Mouse (Mus musculus): Measurements from ENCODE around the gene Yipf1. TPM values are rescaled to one million over a fixed set of nuclear protein-coding genes. Genes with fewer than 3 reads are reported as not detected.

The Yipf1 gene
- polyA plus RNA-seq, 1 experiment: 15.8 TPM

DNA sequence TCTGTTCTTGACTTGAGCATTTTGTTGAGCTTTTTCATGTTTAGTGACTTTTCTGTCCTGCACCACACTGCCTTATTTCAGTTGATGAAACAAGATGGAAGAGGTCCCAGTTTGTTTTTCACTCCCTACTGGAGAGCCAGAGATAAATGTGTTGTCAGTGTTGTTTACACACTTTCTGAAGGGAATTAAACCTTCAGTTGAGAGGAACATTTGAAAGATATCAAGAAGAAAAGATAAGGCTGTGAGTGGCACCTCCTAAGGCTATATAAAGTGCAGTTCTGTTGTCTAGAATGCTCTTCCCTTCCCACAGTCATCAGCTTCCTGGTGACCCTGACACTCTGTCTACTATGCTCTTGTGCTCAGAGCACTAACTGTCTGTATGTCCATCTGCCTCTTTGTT is 37.2 kb downstream of the Yipf1 start:
- no peak for TF ChIP-seq GATA1 (IDR thresholded peaks at IDR 0.05; ENCODE audit: low read length)

DNA sequence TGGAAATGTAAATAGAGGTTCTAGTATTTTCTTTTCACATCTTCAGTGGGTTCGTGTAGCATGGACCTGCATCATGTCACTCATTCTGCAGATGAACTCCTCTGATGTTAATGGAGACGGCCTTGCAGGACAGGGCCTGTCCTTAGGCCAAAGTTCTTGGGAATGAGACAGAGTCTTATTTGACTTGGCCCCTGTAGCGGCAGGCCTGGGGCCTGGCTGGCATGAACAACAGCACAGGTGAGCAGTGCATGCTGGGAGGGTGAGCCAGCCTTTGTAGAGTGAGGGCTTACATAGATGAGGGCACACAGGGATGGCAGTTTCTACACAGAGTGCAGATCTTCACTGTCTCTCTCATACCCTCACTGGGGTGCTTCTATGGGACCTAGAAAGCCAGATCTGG is 39.4 kb downstream of the Yipf1 start:
- no peak for TF ChIP-seq GATA1 (IDR thresholded peaks at IDR 0.05; ENCODE audit: low read length)

DNA sequence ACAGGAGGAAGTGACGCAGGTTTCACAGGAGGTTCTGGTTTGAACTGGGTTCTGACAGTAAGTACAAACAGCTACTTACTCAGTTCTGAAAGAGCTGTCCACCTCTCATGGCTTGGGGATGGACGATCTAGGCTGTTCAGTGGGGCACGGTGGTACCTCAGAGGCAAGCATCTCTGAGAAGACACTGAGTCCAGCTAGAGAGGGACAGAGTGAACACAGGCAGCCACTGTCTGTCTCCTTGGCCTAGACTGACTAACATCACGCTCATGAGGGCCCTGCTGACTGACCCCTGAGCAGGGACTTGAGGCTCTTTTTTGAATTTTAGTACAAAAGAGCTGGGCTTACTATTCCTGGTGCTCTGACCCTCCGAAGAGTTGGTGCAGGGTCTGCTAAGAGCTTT is 40.0 kb downstream of the Yipf1 start:
- no peak for TF ChIP-seq GATA1 (IDR thresholded peaks at IDR 0.05; ENCODE audit: low read length)

DNA sequence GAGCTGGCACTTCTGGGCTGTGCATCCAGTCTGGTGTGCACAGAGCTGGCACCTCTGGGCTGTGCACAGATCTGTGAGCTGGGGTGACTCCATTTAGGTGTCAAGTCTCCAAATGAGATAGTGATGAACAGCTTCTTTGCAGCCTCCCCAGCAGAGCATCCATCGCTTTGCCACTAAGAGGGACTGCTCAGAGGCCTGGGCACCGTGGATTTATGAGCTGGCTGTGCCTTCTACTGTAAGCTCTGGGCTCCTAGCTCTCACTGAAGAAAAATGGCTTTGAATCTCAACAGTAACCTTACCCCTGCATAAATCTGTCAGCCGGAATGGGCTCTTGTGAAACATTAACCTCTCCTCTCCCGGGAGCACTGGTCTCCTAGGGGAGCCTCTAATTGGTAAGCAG is 40.4 kb downstream of the Yipf1 start:
- no peak for TF ChIP-seq GATA1 (IDR thresholded peaks at IDR 0.05; ENCODE audit: low read length)

DNA sequence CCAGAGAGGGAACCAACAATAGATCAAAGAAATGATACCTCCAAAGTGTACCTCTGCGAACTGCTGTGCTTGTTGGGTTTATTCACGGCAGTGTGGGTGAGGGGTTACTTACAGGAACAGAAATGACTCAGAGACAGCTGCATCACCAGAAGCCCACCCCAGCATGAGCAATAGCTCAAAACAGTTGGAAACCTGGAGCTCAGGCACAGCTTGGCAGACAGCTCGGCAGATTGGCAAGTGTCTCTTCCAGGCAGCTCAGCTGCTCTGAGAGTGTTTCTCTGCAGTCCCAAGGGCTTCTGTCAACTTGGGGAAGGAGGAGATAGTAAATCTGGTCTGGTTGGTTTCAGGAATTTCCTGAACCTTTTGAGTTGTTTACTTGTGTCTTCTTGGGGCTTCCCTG is 44.3 kb downstream of the Yipf1 start:
- TF ChIP-seq GATA1 (IDR thresholded peaks at IDR 0.05; ENCODE audit: low read length): no peak

DNA sequence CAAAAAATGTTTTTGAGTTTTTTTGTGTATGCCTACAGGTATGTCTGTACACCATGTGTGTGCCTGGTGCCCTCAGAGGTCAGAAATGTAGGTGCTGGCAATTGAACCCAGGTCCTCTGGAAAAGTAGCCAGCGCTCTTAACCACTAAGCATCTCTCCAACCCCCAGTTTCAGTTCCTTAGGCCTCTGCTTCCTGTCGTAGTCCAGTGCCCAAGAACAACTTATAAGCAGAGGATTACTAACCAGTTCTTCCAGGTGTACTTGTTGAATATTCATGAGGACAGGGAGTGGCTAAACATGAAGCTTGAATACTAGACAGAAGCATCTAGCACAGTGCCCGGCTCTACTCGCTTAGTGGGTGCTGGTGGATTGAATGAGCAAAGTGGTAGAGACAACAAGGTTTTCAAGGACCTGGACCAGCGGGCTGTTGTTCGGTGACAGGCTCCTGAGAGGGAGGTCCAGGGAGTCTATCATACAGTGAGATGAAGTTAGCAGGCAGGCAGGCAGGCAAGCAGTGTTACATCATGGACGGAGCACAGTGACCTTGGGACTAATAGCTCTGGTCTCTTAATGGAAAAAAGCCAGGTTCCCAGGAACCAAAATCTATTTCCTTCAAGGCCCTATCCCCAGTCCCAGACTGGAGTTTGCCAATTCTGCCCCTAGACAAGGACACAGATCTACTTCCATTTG is 46.4 kb downstream of the Yipf1 start:
- TF ChIP-seq GATA1 (IDR thresholded peaks at IDR 0.05; ENCODE audit: low read length): no peak

DNA sequence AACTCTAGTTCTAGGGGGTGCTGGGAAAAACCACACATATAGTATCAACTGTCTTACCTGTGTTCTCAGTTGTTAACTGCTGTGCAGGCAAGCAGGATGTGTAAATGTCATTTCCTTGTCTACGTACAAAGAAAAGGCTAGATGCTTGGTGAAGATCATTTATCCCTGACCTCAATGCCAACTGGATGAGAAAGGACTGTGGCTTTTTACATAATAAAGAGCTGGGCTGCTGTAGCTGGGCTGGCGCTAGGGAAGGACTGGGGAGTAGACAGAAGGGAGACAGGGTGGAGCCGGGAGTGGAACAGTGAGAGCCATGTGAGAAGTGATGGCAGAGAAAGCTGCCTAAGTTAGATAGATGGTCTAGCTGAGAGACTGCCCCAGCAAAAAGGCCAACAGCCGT is 48.6 kb downstream of the Yipf1 start:
- no peak for TF ChIP-seq GATA1 (IDR thresholded peaks at IDR 0.05; ENCODE audit: low read length)

DNA sequence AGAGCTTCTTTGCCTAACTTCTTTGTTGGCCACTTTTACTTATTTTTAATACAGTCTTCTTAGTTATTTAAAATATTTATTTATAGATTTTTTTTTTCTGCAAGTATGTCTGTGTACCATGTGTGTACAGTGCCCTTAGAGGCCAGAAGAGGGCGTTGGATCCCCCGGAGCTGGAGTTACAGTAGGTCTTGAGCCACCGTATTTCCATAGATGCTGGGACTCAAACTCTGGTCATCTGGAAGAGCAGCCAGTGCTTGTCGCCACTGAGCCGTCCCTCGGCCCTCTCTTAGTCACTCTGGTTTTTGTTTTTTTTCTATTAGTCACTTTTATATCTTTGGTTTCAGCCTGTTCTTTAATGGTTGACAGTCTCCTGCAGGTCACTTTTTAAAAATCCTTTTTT is 49.4 kb downstream of the Yipf1 start:
- no peak for TF ChIP-seq GATA1 (IDR thresholded peaks at IDR 0.05; ENCODE audit: low read length)

DNA sequence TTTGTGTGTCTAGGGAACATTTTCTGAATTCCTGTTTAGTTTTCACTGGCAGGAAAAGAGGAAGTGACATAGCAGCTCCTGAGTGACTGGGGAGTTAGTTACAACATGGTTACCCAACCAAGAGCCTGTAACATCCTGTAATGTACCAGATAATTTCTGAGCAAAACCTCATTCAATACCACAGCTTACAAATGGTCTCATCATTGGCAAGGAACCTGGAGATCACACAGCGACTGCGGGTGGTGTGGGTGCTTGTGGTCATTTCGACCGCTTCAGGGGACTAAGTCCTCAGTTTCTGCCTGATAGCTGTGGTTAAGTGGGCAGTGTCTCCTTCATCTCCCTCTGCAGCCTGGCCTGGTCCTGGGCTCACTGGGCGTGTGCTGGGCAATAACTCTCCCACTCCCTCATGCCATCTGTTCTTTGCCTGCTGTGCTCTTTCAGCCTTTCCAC is 50.1 kb downstream of the Yipf1 start:
- no peak for TF ChIP-seq GATA1 (IDR thresholded peaks at IDR 0.05; ENCODE audit: low read length)

DNA sequence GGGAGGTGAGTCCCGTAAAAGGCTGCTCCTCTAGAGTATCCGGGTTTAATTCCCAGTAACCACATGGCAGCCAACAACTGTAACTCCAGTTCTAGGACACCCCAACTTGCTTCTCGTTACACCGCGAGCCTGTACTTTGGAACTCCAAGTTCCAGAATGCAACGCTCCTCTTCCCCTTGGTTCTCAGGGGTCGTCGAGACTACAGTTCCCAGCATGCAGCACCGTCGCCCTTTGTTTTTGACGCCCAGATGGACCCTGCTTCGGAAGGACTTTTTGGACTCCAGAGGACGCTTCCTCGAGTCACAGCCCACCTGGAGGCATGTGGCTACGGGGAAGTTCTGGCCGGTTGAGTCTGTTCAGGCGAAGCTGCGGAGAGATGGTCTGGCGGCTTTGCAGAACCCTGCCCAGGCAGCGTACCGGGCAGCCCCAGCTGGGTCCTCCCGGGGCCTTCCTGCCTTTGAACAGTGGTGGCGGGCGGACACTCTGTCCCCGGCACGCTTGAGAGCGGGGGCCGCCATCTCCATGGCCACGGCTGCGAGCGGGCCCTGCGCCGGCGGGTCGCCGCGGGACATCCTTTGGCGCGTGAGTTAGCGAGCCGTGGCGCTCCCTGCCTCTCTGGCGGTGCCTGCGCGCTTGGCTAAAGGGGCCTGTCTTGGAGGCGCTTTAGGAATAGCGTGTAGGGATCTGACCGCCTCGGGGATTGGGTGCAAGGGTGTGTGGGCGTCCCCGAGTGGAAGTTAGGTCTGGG is 53.6 kb downstream of the Yipf1 start, which contains the start of gene Ndc1:
Ndc1 (plus strand) TSS at position 218 of the 748 bp plus-strand sequence.
- TF ChIP-seq GATA1 (IDR thresholded peaks at IDR 0.05; ENCODE audit: low read length): no peak

DNA sequence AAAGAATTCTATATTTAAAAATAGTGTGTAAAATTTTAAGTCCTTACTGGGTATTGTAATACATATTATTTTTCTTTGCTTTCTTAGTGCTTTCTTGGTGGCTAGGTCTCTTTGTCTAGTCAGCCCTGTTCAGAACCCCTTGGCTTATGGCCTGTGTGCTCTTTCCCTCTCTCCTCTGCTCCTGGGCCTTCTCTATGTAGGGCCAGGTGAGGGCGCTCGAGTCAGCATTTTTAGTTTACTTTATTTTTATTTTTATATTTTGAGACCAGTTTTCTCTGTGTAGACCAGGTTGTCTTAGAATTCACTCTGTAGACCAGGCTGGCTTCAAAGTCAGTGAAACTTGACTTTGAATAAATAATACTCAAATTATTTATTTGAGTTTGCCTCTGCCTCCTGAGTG is 58.1 kb downstream of the Yipf1 start:
- no peak for TF ChIP-seq GATA1 (IDR thresholded peaks at IDR 0.05; ENCODE audit: low read length)

DNA sequence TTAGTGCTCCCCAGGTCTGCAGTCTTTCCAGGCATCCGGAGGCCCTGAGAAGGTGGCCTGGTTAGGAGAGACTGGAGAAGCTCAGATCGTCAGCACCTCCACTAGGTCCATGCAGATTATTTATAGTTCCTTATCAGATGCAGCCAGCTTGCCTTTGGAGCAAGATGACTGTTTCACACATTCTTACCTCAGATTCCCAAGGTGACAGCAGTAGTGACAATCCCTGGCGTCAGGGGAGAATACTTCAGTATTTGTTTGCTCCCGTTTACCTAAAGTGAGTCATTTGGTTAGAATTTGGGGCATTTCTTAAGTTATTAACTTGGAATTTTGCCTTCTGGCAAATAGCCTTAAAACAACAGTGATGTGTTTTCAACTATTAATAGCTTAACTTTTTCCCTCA is 60.5 kb downstream of the Yipf1 start:
- TF ChIP-seq GATA1 (IDR thresholded peaks at IDR 0.05; ENCODE audit: low read length): no peak

DNA sequence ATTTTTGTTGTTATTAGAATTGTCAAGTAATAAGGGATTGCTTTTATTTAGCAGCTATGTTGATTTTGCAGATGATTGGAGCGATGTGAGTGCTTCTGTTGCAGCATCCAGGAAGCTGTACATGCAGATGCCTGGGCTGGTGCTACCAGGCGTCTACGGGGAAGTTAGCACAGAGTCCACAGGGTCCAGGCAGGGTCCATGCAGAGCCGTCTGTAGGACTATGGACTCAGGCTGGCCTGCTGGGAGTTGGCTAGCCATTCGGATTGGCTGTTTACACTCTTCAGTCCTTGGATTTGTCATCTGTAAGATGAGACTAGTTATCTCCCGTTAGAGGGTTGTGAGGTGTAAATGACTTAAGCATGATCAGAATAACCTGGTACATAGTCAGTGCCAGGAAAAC is 64.8 kb downstream of the Yipf1 start:
- TF ChIP-seq GATA1 (IDR thresholded peaks at IDR 0.05; ENCODE audit: low read length): no peak

DNA sequence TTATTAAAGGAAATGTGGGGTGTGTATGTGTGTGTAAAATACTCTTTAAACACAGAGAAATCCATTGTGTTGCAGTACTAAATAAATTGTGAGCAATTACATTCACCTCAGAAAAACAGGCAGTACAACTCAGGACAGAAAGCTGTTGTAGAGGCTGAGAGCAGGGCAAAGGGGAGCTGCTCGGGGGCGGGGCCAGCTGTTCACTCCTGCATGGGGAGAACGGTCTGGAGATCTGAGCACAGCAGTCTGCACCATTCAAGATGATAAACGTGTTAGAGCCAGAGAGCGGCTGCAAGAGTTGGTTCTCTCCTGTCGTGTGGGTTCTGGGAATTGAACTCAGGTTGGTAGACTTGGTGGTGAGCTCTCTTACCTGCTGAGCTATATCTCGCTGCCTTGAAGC is 66.7 kb downstream of the Yipf1 start:
- no peak for TF ChIP-seq GATA1 (IDR thresholded peaks at IDR 0.05; ENCODE audit: low read length)

DNA sequence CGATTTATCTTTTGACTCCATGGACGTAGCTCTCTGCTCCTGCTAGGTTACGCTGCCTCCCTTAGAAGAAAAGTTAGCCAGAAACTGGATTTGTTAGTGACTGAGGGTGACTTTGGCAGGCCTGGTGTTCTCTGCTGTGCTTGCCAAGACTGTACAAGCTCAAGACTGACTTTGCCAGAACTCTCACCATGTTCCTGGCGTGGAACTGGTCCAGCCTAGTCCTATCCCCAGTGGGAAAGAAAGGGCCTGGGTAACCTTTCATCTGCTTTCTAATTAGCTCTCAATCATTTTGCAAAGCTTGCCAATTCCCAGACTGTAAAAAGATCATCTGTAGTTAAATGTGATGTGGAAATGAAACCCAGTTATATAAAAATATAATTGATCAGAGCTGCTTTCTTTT is 72.9 kb downstream of the Yipf1 start:
- no peak for TF ChIP-seq GATA1 (IDR thresholded peaks at IDR 0.05; ENCODE audit: low read length)

DNA sequence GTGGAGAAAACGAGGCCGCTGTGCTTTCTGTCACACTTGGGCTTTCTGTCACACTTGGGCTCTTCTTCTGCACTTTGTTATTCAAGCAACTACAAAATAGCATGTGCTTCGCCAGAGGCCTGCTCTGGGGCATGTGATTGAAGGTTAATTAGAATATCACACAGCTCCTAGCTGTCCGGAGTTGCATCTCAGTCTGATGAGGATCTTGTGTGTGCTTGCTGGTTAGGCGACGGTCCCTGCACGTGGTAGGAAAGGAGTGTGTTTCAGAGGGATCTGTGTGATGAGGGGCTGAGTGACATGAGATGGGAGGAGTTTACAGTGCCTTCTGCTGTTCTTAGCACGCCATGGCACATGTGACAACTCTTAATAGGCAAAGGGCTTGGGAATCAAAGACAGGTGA is 73.3 kb downstream of the Yipf1 start:
- no peak for TF ChIP-seq GATA1 (IDR thresholded peaks at IDR 0.05; ENCODE audit: low read length)

DNA sequence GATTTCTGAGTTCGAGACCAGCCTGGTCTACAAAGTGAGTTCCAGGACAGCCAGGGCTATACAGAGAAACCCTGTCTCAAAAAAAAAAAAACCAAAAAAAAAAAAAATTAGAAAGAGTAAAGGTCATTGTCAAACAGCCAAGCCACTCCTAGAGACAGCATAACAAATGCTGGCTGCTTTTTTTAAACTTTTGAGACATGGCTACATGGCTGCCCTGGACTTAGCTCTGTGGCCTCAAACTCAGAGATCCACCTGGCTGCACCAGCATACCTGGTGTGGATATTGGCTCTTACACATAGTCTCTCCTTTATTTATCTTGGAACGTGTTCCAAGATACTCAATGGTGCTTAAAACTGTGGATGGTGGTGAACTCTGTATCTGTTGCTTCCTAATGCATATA is 74.1 kb downstream of the Yipf1 start:
- no peak for TF ChIP-seq GATA1 (IDR thresholded peaks at IDR 0.05; ENCODE audit: low read length)
